Mouse (Mus musculus) cerebellum, postnatal 25 days (tissue): ENCODE data around the gene Kdm4c.
"Not testable (repeated sequence)": the region's sequence is repeated elsewhere in the genome, so short reads cannot be mapped to it uniquely, and the experiment has no call there.

Experiments used
- DNase-seq, 2 experiments: peaks; one replicate each; pipeline ENCODE4 v3.0.0; 2021; ENCODE audit warnings: mixed read lengths in 2 of 2

The Kdm4c gene

GRCm38 (mm10) chr4:74312858-74313257, 70.6 kb downstream of the Kdm4c start:
- DNase-seq = no peak

- DNase-seq = no peak
Observed at GRCm38 (mm10) chr4:74315388-74315787, 73.1 kb downstream of the Kdm4c start.

GRCm38 (mm10) chr4:74319313-74319712, 77.0 kb downstream of the Kdm4c start:
- no peak for DNase-seq

- no peak for DNase-seq
Observed at GRCm38 (mm10) chr4:74357479-74357878, 115.2 kb downstream of the Kdm4c start.

GRCm38 (mm10) chr4:74360274-74360673, 118.0 kb downstream of the Kdm4c start:
- DNase-seq = no peak

- DNase-seq = no peak
Observed at GRCm38 (mm10) chr4:74386583-74386982, 144.3 kb downstream of the Kdm4c start.

- DNase-seq = no peak
Observed at GRCm38 (mm10) chr4:74393162-74393561, 150.9 kb downstream of the Kdm4c start.

- no peak for DNase-seq
Observed at GRCm38 (mm10) chr4:74396562-74396961, 154.3 kb downstream of the Kdm4c start.

GRCm38 (mm10) chr4:74401617-74402313, 159.5 kb downstream of the Kdm4c start:
- not testable (repeated sequence) for DNase-seq

- no peak for DNase-seq
Observed at GRCm38 (mm10) chr4:74408731-74409130, 166.4 kb downstream of the Kdm4c start.

- DNase-seq = no peak
Observed at GRCm38 (mm10) chr4:74419794-74420193, 177.5 kb downstream of the Kdm4c start.
